Mouse (Mus musculus): ENCODE results near the gene Kri1.
"Not testable (repeated sequence)": the region's sequence is repeated elsewhere in the genome, so short reads cannot be mapped to it uniquely, and the experiment has no call there.

The Kri1 gene

DNA sequence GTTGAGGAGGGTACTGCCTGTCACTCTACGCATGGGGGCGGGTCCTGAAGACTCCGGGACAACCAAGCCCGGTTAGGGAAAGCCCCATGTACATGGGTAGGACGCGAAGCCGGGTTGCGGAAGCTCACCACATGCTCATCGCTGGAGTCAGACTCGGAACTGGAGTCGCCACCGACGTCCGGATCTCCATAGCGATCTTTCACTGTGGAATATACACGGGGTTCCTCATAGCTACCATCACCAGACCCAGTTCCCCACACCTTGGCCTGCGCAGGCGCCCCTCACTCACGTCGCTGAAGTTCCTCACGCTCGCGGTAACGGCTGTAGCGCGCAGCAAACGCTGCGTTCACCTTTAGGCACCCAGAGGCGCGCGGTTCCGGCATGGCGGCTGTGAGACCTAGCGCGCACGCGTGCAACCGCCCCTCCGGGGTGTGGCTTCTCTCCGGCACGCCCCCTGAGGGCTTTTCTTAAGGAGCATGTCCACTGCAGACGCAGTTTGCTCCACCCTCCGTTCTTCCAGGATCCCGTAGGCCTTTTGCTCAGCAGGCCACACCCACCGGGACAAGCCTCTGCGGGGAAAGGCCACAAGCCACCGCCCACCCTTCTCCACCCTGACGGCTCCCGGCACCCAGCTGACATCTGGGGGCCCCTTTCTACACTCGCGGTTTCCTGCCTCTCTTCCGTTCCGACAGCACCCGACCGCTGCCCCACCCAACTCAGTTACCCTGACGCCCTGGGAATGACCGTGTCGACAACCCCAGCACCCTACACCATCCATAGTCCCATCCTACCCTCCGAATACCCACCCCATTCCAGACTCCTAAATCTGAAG is at the start of gene Kri1:
Gene Kri1, minus strand, starts transcription at position 399 of the 832 bp plus-strand sequence.
- DNase-seq (ENCODE audit: low read depth, low spot score): peak; percentile 99

DNA sequence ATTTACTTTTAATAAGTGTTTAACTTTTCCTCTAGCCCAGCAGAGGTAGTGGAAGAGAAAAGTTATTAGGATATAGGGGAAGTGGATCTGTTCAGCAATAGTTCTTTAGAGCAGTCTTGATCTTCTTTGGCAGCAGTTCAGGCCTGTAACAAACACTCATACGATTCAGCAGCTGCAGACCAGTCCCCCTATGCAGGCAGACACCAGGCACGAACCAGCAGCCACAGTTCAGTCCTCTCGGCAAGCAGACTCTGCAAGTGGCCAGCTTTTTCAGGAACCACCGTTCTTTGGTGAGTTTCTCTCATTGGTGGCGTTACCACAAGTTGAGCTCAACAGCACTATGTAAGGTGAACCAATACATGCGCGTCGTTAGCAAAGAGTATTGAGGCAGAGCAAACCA is 48.7 kb upstream of the Kri1 start:
- DNase-seq (ENCODE audit: low read depth, low spot score): no peak

GRCm38 (mm10) chr9:21335391-21335790 is 47.6 kb upstream of the Kri1 start:
- DNase-seq (ENCODE audit: low read depth, low spot score): no peak

DNA sequence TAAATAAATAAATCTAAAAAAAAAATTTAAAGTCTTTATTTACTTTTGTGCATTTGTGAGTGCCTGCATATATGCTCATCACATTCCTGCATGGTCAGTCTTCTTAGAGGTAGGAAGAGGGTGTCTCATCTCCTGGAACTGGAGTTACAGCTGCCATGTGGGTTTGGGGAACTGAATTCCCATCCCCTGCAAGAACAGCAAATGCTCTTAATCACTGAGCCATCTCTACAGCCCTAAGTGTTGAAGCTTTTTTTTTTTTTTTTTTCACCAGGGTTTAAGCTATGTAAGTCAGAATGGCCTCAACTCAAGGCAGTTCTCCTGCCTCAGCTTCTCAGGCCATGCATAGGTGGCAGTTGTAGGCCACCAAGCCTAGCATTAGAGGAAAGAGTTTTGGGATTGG is 47.0 kb upstream of the Kri1 start:
- DNase-seq (ENCODE audit: low read depth, low spot score): no peak

- DNase-seq (ENCODE audit: low read depth, low spot score): no peak
Observed at GRCm38 (mm10) chr9:21333523-21333922, 45.8 kb upstream of the Kri1 start.

DNA sequence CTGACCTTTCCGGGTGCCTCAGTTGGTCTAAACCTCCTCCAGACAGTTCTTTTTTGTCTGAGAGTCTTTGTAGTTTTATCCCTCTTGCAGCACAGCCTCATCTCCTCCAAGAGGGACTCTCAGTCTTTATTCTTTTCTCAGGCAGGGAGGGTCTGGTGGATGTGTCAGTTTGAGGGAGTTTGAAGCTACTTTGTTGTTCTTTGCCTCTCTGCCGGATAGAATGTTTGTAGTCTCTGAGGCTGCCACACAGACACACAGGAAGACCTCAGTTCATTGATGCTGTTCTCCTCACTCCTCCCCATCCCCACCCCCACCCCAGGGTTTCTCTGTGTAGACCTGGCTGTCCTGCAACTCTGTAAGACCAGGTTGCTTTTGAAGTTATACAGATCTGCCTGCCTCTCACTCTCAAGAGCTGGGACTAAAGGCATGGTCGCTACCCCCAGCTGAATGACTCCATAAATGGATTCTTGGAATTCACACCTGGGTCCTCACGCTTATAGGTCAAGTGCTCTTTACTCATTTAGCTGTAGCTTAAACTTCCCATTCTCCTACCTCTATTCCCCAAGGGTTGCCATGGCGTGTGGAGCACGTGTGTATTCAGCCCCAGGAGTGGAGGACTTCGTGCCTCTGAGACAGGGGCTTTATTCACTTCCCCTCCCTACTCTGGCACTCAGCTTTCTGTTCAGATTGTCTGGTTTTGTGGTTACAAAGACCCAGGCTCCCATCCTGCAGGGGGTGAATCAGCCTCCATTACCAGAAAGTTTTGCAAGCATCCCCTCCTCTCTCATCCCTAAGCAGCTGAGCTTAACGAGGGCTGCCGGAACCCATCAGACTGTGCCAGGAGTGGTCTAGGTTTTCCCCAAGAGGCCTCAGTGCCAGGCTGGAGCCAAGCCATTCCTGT is 44.6 kb upstream of the Kri1 start:
- DNase-seq (ENCODE audit: low read depth, low spot score): peak; percentile 69

- DNase-seq (ENCODE audit: low read depth, low spot score): peak; percentile 30
Observed at GRCm38 (mm10) chr9:21331365-21332140, 43.8 kb upstream of the Kri1 start.

GRCm38 (mm10) chr9:21329699-21330289 is 42.0 kb upstream of the Kri1 start:
- DNase-seq (ENCODE audit: low read depth, low spot score): peak; percentile 64

DNA sequence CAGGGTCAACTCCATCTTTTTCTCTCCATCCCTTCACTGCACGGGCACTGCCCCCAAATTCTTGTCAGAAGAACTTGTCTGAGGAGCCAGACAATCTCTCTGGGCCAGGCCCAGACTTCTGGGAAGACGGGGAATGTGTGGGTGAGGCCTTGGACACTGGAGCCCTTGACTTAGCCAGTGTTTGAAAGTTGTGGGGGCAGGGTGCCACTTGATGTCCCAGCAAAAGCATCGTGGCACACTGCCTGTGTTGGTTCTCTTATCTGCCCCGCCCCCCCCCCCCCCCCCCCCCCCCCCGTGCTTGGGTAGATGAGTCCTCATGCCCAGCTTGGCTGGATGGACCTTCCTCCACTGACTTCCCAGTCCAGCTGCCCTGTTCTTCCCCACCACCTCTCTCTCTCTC is 41.3 kb upstream of the Kri1 start:
- no peak for DNase-seq (ENCODE audit: low read depth, low spot score)

DNA sequence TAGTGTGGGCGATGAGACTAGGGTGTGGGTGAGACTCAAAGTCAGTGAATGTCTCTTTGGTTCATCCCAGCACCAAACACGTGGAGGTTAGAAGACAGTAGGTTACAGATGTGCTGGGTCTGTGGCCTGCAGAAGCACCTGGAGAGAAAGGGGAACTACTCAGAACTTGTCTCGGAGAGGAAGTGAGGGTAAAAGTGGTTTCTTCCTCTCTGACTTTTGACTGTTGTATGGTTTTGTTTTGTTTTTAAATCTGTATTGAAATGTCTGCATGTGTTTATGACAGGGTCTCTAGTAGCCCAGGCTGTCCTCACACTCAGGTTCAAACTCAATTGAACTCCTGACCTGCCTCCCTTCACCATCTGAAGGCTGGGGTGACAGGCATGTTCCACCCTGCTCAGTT is 40.3 kb upstream of the Kri1 start:
- DNase-seq (ENCODE audit: low read depth, low spot score): peak; percentile 82

DNA sequence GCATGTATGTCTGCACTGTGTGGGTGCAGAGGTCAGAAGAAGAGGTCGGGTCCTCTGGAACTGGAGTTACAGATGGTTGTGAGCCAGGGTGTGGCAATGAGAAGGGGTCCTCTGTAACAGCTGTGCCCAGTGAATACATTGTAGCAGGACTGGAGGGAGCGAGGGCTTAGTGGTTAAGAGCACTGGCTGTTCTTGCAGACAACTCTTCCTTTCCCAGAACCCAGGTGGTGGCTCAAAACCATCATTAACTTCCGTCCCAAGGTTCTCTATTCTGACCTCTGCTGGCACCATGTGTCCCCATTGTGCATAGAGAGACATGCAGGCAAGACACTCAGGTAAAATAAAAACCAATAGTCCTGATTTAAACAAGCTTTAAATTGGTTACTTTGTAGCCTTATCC is 39.8 kb upstream of the Kri1 start:
- DNase-seq (ENCODE audit: low read depth, low spot score): no peak

DNA sequence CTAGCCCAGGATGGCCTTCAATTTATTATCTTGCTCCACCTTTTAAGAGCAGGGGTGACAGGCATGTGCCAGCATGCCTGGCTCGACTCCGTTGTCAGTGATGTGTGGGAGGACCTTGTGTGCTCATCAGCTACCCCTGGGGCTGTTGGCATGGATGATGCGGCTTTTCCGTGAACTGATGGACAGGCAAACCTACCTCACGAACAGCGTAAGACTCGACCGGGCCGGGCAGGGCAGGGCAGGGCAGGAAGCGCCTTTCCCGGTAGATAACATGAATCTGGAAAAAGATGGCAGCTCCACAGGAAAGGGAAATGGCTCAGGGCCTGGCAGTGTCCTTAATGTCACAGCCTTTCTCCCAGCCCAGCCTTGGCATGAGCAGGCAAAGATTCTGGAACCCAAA is 36.5 kb upstream of the Kri1 start:
- DNase-seq (ENCODE audit: low read depth, low spot score): peak; percentile 44

GRCm38 (mm10) chr9:21322917-21323297 is 35.1 kb upstream of the Kri1 start:
- DNase-seq (ENCODE audit: low read depth, low spot score): not testable (repeated sequence)

DNA sequence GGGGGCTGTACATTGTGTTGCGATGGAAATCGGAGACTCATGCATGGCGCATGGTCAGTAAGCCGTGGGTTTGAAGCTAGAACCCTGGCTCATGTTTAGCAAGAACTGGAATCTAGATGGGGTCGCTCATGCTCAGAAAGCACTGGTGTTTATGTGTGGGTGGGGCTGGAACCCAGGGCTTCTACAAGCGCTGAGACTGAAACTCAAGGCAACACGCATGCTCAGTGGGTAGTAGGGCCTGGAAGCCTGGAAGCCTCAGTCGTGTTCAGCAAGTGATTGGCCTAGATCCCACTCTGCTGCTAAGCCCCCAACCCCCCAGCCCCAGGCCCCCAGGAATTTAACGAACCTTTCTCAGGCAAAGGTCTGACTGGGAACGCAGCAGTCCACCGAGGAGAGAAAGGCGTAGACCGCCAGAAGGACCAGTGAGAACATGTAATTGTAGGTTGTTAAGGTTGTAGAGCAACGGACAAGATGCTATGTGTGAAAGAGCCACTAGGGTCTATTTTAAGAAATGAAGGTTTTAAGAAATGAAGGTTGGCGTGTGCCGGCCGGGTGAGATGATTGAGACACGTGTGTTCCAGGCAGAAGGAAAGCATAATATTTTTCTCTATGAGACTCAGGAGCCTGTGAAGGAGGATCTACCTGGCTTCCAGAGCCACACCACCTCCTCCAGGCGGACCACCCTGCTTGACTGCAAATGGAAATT is 34.6 kb upstream of the Kri1 start:
- peak; percentile 73 for DNase-seq (ENCODE audit: low read depth, low spot score)

DNA sequence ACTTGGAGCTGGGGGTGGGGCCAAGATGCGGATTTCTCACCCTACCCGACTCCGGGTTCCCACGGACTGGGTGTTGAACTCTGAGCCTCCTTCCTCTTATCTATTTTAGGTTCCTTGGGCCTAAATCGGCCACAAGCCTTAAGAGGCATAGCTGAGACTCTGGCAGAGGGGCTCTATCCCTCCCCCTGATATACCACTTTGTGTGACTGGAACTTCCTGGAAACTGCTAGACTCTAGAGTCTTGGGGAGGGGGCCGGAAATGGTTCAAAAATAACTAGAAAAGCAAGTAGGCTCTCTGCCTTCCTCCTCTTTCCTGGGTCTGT is 33.7 kb upstream of the Kri1 start:
- DNase-seq (ENCODE audit: low read depth, low spot score): peak; percentile 82

DNA sequence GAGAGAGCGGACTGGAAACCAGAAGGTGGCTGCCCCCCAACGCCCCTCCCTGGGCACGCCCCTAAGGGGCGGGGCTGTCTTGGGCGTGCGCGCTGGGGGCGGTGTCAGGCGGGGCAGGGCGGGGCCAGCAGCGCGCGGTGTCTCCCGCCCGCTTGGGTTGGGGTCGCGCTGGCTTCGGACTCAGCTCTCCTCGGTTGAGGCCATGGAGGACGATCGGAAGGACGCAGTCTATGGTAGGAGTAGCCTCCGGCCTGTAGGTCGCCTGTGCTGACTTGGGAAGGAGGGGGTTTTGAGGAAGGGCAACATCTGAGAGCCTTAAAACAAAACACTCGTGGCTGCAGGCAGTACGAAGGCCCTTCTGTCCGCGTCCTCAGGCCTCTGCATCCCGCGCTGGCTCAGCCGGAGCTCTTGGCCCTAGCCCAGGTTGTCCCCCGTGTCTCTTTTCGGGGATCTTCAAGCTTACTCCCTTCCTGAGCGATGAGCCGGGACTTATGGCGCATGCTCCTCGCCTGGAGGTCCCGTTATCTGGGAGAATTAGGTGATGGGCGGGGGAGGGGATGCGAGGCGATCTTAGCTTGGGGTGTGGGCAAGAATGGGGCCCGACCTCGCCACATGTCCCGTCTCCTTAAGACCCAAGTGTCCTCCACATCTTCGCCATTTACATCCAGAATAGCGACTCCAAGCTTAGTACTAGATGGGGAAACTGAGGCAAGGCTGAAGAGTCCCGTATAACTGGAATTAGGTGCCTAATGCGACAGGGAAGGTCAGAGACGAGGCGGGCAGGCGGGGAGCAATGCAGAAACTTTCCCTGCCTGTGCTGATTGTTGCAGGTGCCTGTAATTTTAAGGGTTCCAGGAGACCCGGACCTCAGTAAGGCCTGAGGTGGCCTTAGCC is 33.1 kb upstream of the Kri1 start, which contains the start of gene Slc44a2:
Gene Slc44a2, plus strand, starts transcription at position 80 of the 894 bp plus-strand sequence.
- peak; percentile 87 for DNase-seq (ENCODE audit: low read depth, low spot score)

GRCm38 (mm10) chr9:21320280-21320618 is 32.5 kb upstream of the Kri1 start:
- no peak for DNase-seq (ENCODE audit: low read depth, low spot score)

- no peak for DNase-seq (ENCODE audit: low read depth, low spot score)
Observed at GRCm38 (mm10) chr9:21319503-21319902, 31.7 kb upstream of the Kri1 start.

DNA sequence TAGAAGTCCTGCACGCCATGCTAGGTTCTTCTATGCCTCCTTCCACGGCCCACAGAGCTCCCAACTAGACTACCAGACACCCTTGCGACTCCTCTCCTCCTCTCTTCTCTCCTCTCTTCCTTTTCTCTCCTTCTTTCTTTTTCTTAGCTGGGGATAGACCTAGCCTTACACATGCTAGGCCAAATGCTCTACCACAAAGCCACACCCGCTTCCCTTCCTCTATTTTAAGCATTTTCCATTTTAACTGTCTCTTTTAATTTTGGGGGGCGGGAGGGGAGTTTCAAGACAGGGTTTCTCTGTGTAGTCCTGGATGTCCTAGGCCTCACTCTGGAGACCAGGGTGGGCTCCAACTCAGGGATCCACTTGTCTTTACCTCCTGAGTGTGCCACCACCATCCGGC is 31.0 kb upstream of the Kri1 start:
- no peak for DNase-seq (ENCODE audit: low read depth, low spot score)

GRCm38 (mm10) chr9:21316696-21317095 is 28.9 kb upstream of the Kri1 start:
- peak; percentile 64 for DNase-seq (ENCODE audit: low read depth, low spot score)
